Mouse (Mus musculus): ENCODE data around the gene Fbxw17. TPM values are rescaled to one million over a fixed set of nuclear protein-coding genes. Genes with fewer than 3 reads are reported as not detected.

The Fbxw17 gene
- 17.8 TPM for polyA plus RNA-seq (2015; fragmentation: Illumina TruSeq; extraction: RNeasy Lipid Tissue Mini Kit (QIAGEN cat#74804); ENCODE audit: low read depth, low replicate concordance)

GRCm38 (mm10) chr13:50417389-50418183, at the start of gene Fbxw17:
Fbxw17 (plus strand) TSS chr13:50417864.

GRCm38 (mm10) chr13:50443812-50444211, 26.1 kb downstream of the Fbxw17 start, which contains the start of gene Gm47429:
Gm47429 (minus strand) TSS chr13:50443912.

GRCm38 (mm10) chr13:50467007-50467406, 49.3 kb downstream of the Fbxw17 start, which contains the start of gene Nutm2:
Nutm2 (plus strand) TSS chr13:50467307.

Other genes with a start within 250 kb of the Fbxw17 start
- not detected for gene Gm906, start 167.6 kb upstream of the Fbxw17 start, polyA plus RNA-seq (2015; fragmentation: Illumina TruSeq; extraction: RNeasy Lipid Tissue Mini Kit (QIAGEN cat#74804); ENCODE audit: low read depth, low replicate concordance)
- not detected for gene Gm47429, start 26.0 kb downstream of the Fbxw17 start, polyA plus RNA-seq (2015; fragmentation: Illumina TruSeq; extraction: RNeasy Lipid Tissue Mini Kit (QIAGEN cat#74804); ENCODE audit: low read depth, low replicate concordance)
- gene Nutm2, start 49.4 kb downstream of the Fbxw17 start, polyA plus RNA-seq (2015; fragmentation: Illumina TruSeq; extraction: RNeasy Lipid Tissue Mini Kit (QIAGEN cat#74804); ENCODE audit: low read depth, low replicate concordance) = not detected
- gene Gm904, start 225.4 kb downstream of the Fbxw17 start, polyA plus RNA-seq (2015; fragmentation: Illumina TruSeq; extraction: RNeasy Lipid Tissue Mini Kit (QIAGEN cat#74804); ENCODE audit: low read depth, low replicate concordance) = not detected

All from brain, adult 10 weeks (tissue).